Mouse (Mus musculus) CH12.LX (cell line): ENCODE measurements around the gene Il1f6.

Source experiments
- CTCF ChIP-seq, 2 experiments: IDR thresholded peaks in 1 of 2; conservative IDR thresholded peaks in 1 of 2; 2 replicates each; pipeline ENCODE4 v1.5.1; 2011 to 2012; ENCODE audit warnings: low read depth in 2 of 2, low read length in 2 of 2, improper control_type of control experiment in 1 of 2, inconsistent platforms in 1 of 2, mild to moderate bottlenecking in 1 of 2, moderate library complexity in 1 of 2
- ELF1 ChIP-seq: IDR thresholded peaks from 2 replicates; pipeline ENCODE4 v1.6.1; 2014; ENCODE audit warnings: low read depth, mild to moderate bottlenecking, inconsistent platforms, low read length, improper control_type of control experiment
- MAFK ChIP-seq: IDR thresholded peaks from 2 replicates; pipeline ENCODE4 v1.6.1; 2011; ENCODE audit warnings: low read length, improper control_type of control experiment; ENCODE audit not compliant: insufficient replicate concordance
- POLR2AphosphoS2 ChIP-seq: IDR thresholded peaks from 2 replicates; pipeline ENCODE4 v1.6.1; 2011; ENCODE audit warnings: low read depth, low read length, improper control_type of control experiment
- ZMIZ1 ChIP-seq: IDR thresholded peaks from 2 replicates; pipeline ENCODE4 v1.6.1; 2012; ENCODE audit warnings: low read depth, mild to moderate bottlenecking, inconsistent platforms, low read length, improper control_type of control experiment

- TF ChIP-seq ZMIZ1 = no peak
- TF ChIP-seq CTCF (conservative IDR thresholded peaks at IDR 0.05 in 1 of 2, IDR thresholded peaks at IDR 0.05 in 1 of 2; ENCODE audit: low read depth in 2 of 2, low read length in 2 of 2) = no peak
- no peak for TF ChIP-seq MAFK
- TF ChIP-seq ELF1 = no peak
- TF ChIP-seq POLR2AphosphoS2 = no peak
Observed at GRCm38 (mm10) chr2:24227191-24227590, 12.0 kb downstream of the Il1f6 start.
